Mouse (Mus musculus) thymus, postnatal 14 days (tissue): Measurements from ENCODE around the gene Wasf1.

Source experiments
- DNase-seq: peaks from one replicate; pipeline ENCODE4 v3.0.0; 2021

Wasf1 gene

DNA sequence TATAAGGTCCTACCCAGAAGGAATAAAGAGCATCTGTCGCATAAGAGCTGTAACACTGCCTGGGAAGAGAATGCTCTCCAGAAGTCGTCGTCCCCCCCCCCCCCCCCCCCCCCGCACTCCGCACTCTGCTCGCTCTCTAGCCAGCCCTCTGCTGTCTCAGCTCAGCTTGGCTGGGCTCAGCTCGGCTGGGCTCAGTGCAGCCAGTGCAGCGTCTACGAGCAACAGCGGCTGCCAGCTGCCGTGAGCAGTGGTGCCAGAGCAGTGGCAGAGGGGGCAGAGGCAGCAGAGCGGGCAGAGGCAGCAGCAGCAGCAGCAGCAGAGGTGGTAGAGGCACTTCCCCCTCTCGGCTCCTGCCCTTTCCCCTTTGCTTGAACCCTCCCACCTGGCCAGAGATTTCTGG is 102.1 kb downstream of the Wasf1 start:
- DNase-seq = no peak
